Mouse (Mus musculus): ENCODE results near the gene Sarm1. TPM values are rescaled to one million over a fixed set of nuclear protein-coding genes. Genes with fewer than 3 reads are reported as not detected.

Sarm1 gene
- polyA plus RNA-seq, 1 experiment, result 0.97 TPM

GRCm38 (mm10) chr11:78428309-78428708, 69.2 kb downstream of the Sarm1 start:
- no peak overlapping the region for H3K27ac ChIP-seq (ENCODE audit: insufficient read depth, low read length)
- no peak for TF ChIP-seq POLR2A (IDR thresholded peaks at IDR 0.05; ENCODE audit: low read depth, low read length)
- no peak for TF ChIP-seq CTCF (IDR thresholded peaks at IDR 0.05; ENCODE audit: borderline replicate concordance, insufficient read depth, low read length)
- no peaks in the 10 kb centered on the region for H3K4me1 ChIP-seq (ENCODE audit: control insufficient read depth, insufficient read depth, low read length)
- H3K4me3 ChIP-seq (ENCODE audit: insufficient read depth, low read length), result no peak overlapping the region

DNA sequence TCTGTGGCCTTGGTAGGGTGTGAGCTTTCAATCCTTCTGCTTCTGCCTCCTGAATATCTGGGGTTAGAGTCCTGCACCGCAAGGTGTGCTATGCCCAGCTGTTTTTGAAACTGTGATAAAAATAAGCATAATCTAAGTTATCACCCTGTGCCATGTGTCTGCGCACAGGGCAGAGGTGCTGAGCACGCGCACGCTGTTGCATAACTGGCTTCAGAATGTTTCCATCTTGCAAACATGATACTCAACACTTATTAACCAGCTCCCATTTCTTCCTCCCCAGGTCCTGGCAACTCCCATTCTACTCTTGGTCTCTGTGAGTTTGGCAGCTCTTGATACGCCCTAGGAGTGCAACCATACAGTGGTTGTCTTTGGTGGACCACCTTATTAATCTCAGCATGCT, 69.9 kb downstream of the Sarm1 start:
- Histone ChIP-seq H3K4me3 (ENCODE audit: insufficient read depth, low read length) (no peak overlapping the region), H3K27ac (ENCODE audit: insufficient read depth, low read length) (no peak overlapping the region), H3K4me1 (ENCODE audit: control insufficient read depth, insufficient read depth, low read length) (no peaks in the 10 kb centered on the region)
- no peak for TF ChIP-seq CTCF (IDR thresholded peaks at IDR 0.05; ENCODE audit: borderline replicate concordance, insufficient read depth, low read length)
- no peak for TF ChIP-seq POLR2A (IDR thresholded peaks at IDR 0.05; ENCODE audit: low read depth, low read length)

DNA sequence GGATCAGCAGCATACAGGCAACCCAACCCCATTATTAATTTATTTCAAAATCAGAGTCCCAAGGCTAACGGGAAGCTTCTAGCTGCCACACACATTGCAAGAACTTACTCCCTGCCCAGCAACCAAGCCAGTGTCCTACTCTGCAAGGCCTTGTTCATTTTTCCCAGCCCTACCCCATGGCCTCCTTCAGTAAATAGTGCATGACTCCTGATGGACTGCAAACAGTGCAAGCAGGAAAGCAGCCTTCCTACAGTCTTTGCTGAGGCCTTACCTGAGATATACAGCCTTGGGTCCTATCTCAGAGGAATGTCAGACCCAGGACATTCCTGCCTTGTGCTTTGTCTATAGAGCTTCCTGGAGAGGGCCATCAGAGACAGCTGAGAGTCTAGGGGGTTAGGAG, 72.0 kb downstream of the Sarm1 start:
- TF ChIP-seq CTCF (IDR thresholded peaks at IDR 0.05; ENCODE audit: borderline replicate concordance, insufficient read depth, low read length) (no peak), POLR2A (IDR thresholded peaks at IDR 0.05; ENCODE audit: low read depth, low read length) (no peak)
- Histone ChIP-seq H3K27ac (ENCODE audit: insufficient read depth, low read length) (no peak overlapping the region), H3K4me3 (ENCODE audit: insufficient read depth, low read length) (no peak overlapping the region), H3K4me1 (ENCODE audit: control insufficient read depth, insufficient read depth, low read length) (no peaks in the 10 kb centered on the region)

GRCm38 (mm10) chr11:78424352-78424751, 73.2 kb downstream of the Sarm1 start:
- TF ChIP-seq CTCF (IDR thresholded peaks at IDR 0.05; ENCODE audit: borderline replicate concordance, insufficient read depth, low read length) (no peak), POLR2A (IDR thresholded peaks at IDR 0.05; ENCODE audit: low read depth, low read length) (no peak)
- H3K4me3 ChIP-seq (ENCODE audit: insufficient read depth, low read length), result no peak overlapping the region
- H3K27ac ChIP-seq (ENCODE audit: insufficient read depth, low read length), result no peak overlapping the region
- no peaks in the 10 kb centered on the region for H3K4me1 ChIP-seq (ENCODE audit: control insufficient read depth, insufficient read depth, low read length)

Other genes starting within 250 kb of the Sarm1 start
- gene 2610507B11Rik, start 236.0 kb downstream of the Sarm1 start, polyA plus RNA-seq (2011; ENCODE audit: insufficient read length, low read depth, missing spikeins), result 81.8 and 86.7 TPM in 2 replicates
- 0.45 and 0.63 TPM in 2 replicates for gene BC030499, start 206.9 kb downstream of the Sarm1 start, polyA plus RNA-seq (2011; ENCODE audit: insufficient read length, low read depth, missing spikeins)
- 22.6 and 35.1 TPM in 2 replicates for gene Spag5, start 196.2 kb downstream of the Sarm1 start, polyA plus RNA-seq (2011; ENCODE audit: insufficient read length, low read depth, missing spikeins)
- 2.8 and 5.3 TPM in 2 replicates for gene Aldoc, start 174.8 kb downstream of the Sarm1 start, polyA plus RNA-seq (2011; ENCODE audit: insufficient read length, low read depth, missing spikeins)
- gene Pigs, start 169.3 kb downstream of the Sarm1 start, polyA plus RNA-seq (2011; ENCODE audit: insufficient read length, low read depth, missing spikeins), result 62.1 and 65.0 TPM in 2 replicates
- 14.4 and 19.2 TPM in 2 replicates for gene Unc119, start 154.3 kb downstream of the Sarm1 start, polyA plus RNA-seq (2011; ENCODE audit: insufficient read length, low read depth, missing spikeins)
- 0.15 TPM in 1 of 2 replicates, not detected in the other for gene Foxn1, start 111.2 kb downstream of the Sarm1 start, polyA plus RNA-seq (2011; ENCODE audit: insufficient read length, low read depth, missing spikeins)
- gene Slc13a2, start 75.5 kb downstream of the Sarm1 start, polyA plus RNA-seq (2011; ENCODE audit: insufficient read length, low read depth, missing spikeins), result not detected in 2 replicates
- gene Slc46a1, start 32.1 kb downstream of the Sarm1 start, polyA plus RNA-seq (2011; ENCODE audit: insufficient read length, low read depth, missing spikeins), result 4.3 and 6.5 TPM in 2 replicates
- gene Vtn, start 1.3 kb upstream of the Sarm1 start, polyA plus RNA-seq (2011; ENCODE audit: insufficient read length, low read depth, missing spikeins), result not detected in 2 replicates
- not detected in 2 replicates for gene Sebox, start 5.7 kb upstream of the Sarm1 start, polyA plus RNA-seq (2011; ENCODE audit: insufficient read length, low read depth, missing spikeins)
- gene Tmem199, start 14.4 kb upstream of the Sarm1 start, polyA plus RNA-seq (2011; ENCODE audit: insufficient read length, low read depth, missing spikeins), result 16.6 and 19.5 TPM in 2 replicates
- gene Poldip2, start 14.4 kb upstream of the Sarm1 start, polyA plus RNA-seq (2011; ENCODE audit: insufficient read length, low read depth, missing spikeins), result 61.9 and 68.9 TPM in 2 replicates
- gene Tnfaip1, start 38.6 kb upstream of the Sarm1 start, polyA plus RNA-seq (2011; ENCODE audit: insufficient read length, low read depth, missing spikeins), result 78.3 and 92.0 TPM in 2 replicates
- 56.8 and 66.1 TPM in 2 replicates for gene Ift20, start 38.6 kb upstream of the Sarm1 start, polyA plus RNA-seq (2011; ENCODE audit: insufficient read length, low read depth, missing spikeins)
- 63.5 and 69.6 TPM in 2 replicates for gene Tmem97, start 53.0 kb upstream of the Sarm1 start, polyA plus RNA-seq (2011; ENCODE audit: insufficient read length, low read depth, missing spikeins)
- gene Nlk, start 199.6 kb upstream of the Sarm1 start, polyA plus RNA-seq (2011; ENCODE audit: insufficient read length, low read depth, missing spikeins), result 13.5 and 13.8 TPM in 2 replicates

All from embryonic fibroblast, embryonic 13.5 days (primary cell).